Comparison of ENCODE assay signal across 8 mouse cellular contexts in genomic region chr4:107223225-107224204, GRCm38 (mm10). TPM values are rescaled to one million over a fixed set of nuclear protein-coding genes. Genes with fewer than 3 reads are reported as not detected.
DNase-seq lines count a peak whose midpoint lies in the region; ATAC-seq and TF ChIP-seq lines count a peak whose summit lies in the region.

No protein-coding gene starts in this region.

- H3K36me3 ChIP-seq in embryonic facial prominence, embryonic 15.5 days = no peaks in the 10 kb centered on the region

- intact Hi-C loops in heart, postnatal 25 days (cut with DNase I) = no loop called here

- no peak overlapping the region for H3K4me2 ChIP-seq in embryonic facial prominence, embryonic 15.5 days (replicated peaks)

- peak; percentile 11 to 22 for DNase-seq in layer of hippocampus, adult 2 months (ENCODE audit: low spot score in 2 of 2)
- DNase-seq in layer of hippocampus, adult 18-20 months (ENCODE audit: low spot score in 2 of 2) = no peak
- DNase-seq in T-cell, adult 2 months (ENCODE audit: low spot score) = peak; percentile 59
- DNase-seq in heart, postnatal 25 days (ENCODE audit: low spot score) = peak; percentile 65
- DNase-seq in lung, postnatal 14 days = peak; percentile 59
- no peak for DNase-seq in B cell, adult 2 months
- no peak for DNase-seq in testis, postnatal 14 days (ENCODE audit: low spot score)

- H3K27me3 ChIP-seq in embryonic facial prominence, embryonic 15.5 days = no peaks in the 10 kb centered on the region

- no peak overlapping the region for H3K27ac ChIP-seq in layer of hippocampus, adult 2 months
- H3K27ac ChIP-seq in embryonic facial prominence, embryonic 15.5 days (replicated peaks) = no peak overlapping the region

- peak; percentile 75; the same call in 1 of the 2 replicates for ATAC-seq in embryonic facial prominence, embryonic 15.5 days (ENCODE audit: insufficient number of reproducible peaks, low FRiP score, low TSS enrichment, low read depth)

- no peak overlapping the region for H3K4me3 ChIP-seq in layer of hippocampus, adult 2 months
- H3K4me3 ChIP-seq in embryonic facial prominence, embryonic 15.5 days (replicated peaks) = no peak overlapping the region

- peaks cover 5% of the 10 kb centered on the region; the same call in 1 of the 2 replicates for H3K4me1 ChIP-seq in embryonic facial prominence, embryonic 15.5 days

- WGBS in embryonic facial prominence, embryonic 15.5 days = 71% methylated on average over 11 of the region's 11 CpGs

- no peaks in the 10 kb centered on the region for H3K9me3 ChIP-seq in embryonic facial prominence, embryonic 15.5 days (replicated peaks)

- no peak overlapping the region for H3K9ac ChIP-seq in embryonic facial prominence, embryonic 15.5 days

- TF ChIP-seq CTCF in layer of hippocampus, adult 2 months (conservative IDR thresholded peaks at IDR 0.05) = no peak

RNA-seq across cellular contexts. Expression of gene Ldlrad1, which starts 14.5 kb away (rescaled TPM):
- total RNA-seq in layer of hippocampus, adult 2 months (2021) = not detected
- not detected for total RNA-seq in layer of hippocampus, adult 18-20 months (2021)
- polyA plus RNA-seq in embryonic facial prominence, embryonic 15.5 days (2015; fragmentation: Nextera tagmentation; extraction: Ambion mirVana) = 0.25 TPM in 2 replicates
- not detected for total RNA-seq in heart, postnatal 25 days (2021)

RNA-seq across cellular contexts. Expression of gene Lrrc42, which starts 29.8 kb away (rescaled TPM):
- total RNA-seq in layer of hippocampus, adult 2 months (2021) = 10 to 100 TPM; 31.7 to 33.4 TPM
- total RNA-seq in layer of hippocampus, adult 18-20 months (2021) = 10 to 100 TPM; 35.7 to 37.7 TPM
- polyA plus RNA-seq in embryonic facial prominence, embryonic 15.5 days (2015; fragmentation: Nextera tagmentation; extraction: Ambion mirVana) = 66.6 and 72.3 TPM in 2 replicates
- 10 to 100 TPM; 10.7 to 13.3 TPM for total RNA-seq in heart, postnatal 25 days (2021)

RNA-seq across cellular contexts. Expression of gene Hspb11, which starts 29.9 kb away (rescaled TPM):
- 10 to 100 TPM; 22.9 to 26.0 TPM for total RNA-seq in layer of hippocampus, adult 2 months (2021)
- total RNA-seq in layer of hippocampus, adult 18-20 months (2021) = 10 to 100 TPM; 21.8 to 23.0 TPM
- polyA plus RNA-seq in embryonic facial prominence, embryonic 15.5 days (2015; fragmentation: Nextera tagmentation; extraction: Ambion mirVana) = 41.1 and 43.9 TPM in 2 replicates
- total RNA-seq in heart, postnatal 25 days (2021) = 10 to 100 TPM; 10.5 to 13.0 TPM

RNA-seq across cellular contexts. Expression of gene Tceanc2, which starts 44.6 kb away (rescaled TPM):
- 10 to 100 TPM; 14.6 to 18.0 TPM for total RNA-seq in layer of hippocampus, adult 2 months (2021)
- total RNA-seq in layer of hippocampus, adult 18-20 months (2021) = 10 to 100 TPM; 17.2 to 17.3 TPM
- polyA plus RNA-seq in embryonic facial prominence, embryonic 15.5 days (2015; fragmentation: Nextera tagmentation; extraction: Ambion mirVana) = 22.5 and 24.7 TPM in 2 replicates
- total RNA-seq in heart, postnatal 25 days (2021) = 10 to 100 TPM; 10.7 to 14.2 TPM

RNA-seq across cellular contexts. Expression of gene Tmem59, which starts 45.3 kb away (rescaled TPM):
- total RNA-seq in layer of hippocampus, adult 2 months (2021) = 100 to 1,000 TPM; 207 TPM
- total RNA-seq in layer of hippocampus, adult 18-20 months (2021) = 100 to 1,000 TPM; 224 to 234 TPM
- polyA plus RNA-seq in embryonic facial prominence, embryonic 15.5 days (2015; fragmentation: Nextera tagmentation; extraction: Ambion mirVana) = 583 and 621 TPM in 2 replicates
- 100 to 1,000 TPM; 114 to 137 TPM for total RNA-seq in heart, postnatal 25 days (2021)

Comparison
In these comparisons a context has a peak if more than half of its experiments do, and no peak if none do; other contexts are left out.
1. DNase-seq: peak in layer of hippocampus, adult 2 months (2 of 2), T-cell, adult 2 months (single experiment), heart, postnatal 25 days (single experiment) and lung, postnatal 14 days (single experiment); none in layer of hippocampus, adult 18-20 months (0 of 2), B cell, adult 2 months (0 of 2) and testis, postnatal 14 days (single experiment).